Mouse (Mus musculus) liver, embryonic 13.5 days (tissue): Measurements from ENCODE around the gene Hbq1b. TPM values are rescaled to one million over a fixed set of nuclear protein-coding genes. Genes with fewer than 3 reads are reported as not detected.

Experiments used
- ATAC-seq: fragments of 200-750 bp; cut with Nextera tagmentation; 2 replicates; pipeline ENCODE4 v1.8.0; 2017; ENCODE audit warnings: low read depth, mild to moderate bottlenecking, moderate number of reproducible peaks, moderate library complexity
- DNase-seq: peaks from one replicate; pipeline ENCODE4 v3.0.0; 2022
- H3K27ac ChIP-seq: fragments of 300-500 bp; sonication (generic); 2 replicates; pipeline ENCODE4 v1.5.1; 2015; ENCODE audit warnings: moderate library complexity, mild to moderate bottlenecking, inconsistent platforms
- H3K27me3 ChIP-seq: fragments of 300-500 bp; sonication (generic); 2 replicates; pipeline ENCODE4 v1.6.1; 2015; ENCODE audit warnings: mild to moderate bottlenecking, inconsistent platforms
- H3K36me3 ChIP-seq: fragments of 300-500 bp; sonication (generic); 2 replicates; pipeline ENCODE4 v1.6.1; 2015; ENCODE audit warnings: mild to moderate bottlenecking, inconsistent platforms
- H3K4me1 ChIP-seq: fragments of 300-500 bp; sonication (generic); replicated peaks from 2 replicates; pipeline ENCODE4 v1.6.1; 2015; ENCODE audit warnings: inconsistent platforms
- H3K4me2 ChIP-seq: fragments of 300-500 bp; sonication (generic); 2 replicates; pipeline ENCODE4 v1.6.1; 2015; ENCODE audit warnings: inconsistent platforms, mild to moderate bottlenecking, moderate library complexity
- H3K4me3 ChIP-seq: fragments of 300-500 bp; sonication (generic); replicated peaks from 2 replicates; pipeline ENCODE4 v1.5.1; 2015; ENCODE audit warnings: mild to moderate bottlenecking, inconsistent platforms
- H3K9ac ChIP-seq: fragments of 300-500 bp; sonication (generic); 2 replicates; pipeline ENCODE4 v1.6.1; 2015; ENCODE audit warnings: mild to moderate bottlenecking, inconsistent platforms
- H3K9me3 ChIP-seq: fragments of 300-500 bp; sonication (generic); replicated peaks from 2 replicates; pipeline ENCODE4 v1.6.1; 2016; ENCODE audit warnings: inconsistent platforms
- WGBS: fragments of 180-500 bp; shearing (Covaris S2); methylation state at CpG from one replicate; pipeline ENCODE4 v1.1.7; 2015; ENCODE audit not compliant: insufficient replicate concordance; 5-methylcytosine and 5-hydroxymethylcytosine counted together
- polyA plus RNA-seq: library from polyadenylated mRNA; unstranded; fragments of >200 nt; fragmentation: Nextera tagmentation; extraction: Ambion mirVana; gene quantifications from 2 replicates; pipeline ENCODE4 v1.2.1, GENCODE M21; 2015

Hbq1b gene
- polyA plus RNA-seq, 1 experiment from 2014 or later = 141 TPM

- H3K4me3 ChIP-seq = no peak overlapping the region
- peak overlapping the region; percentile 84 for H3K9ac ChIP-seq
- no peaks in the 10 kb centered on the region for H3K27me3 ChIP-seq
- ATAC-seq = peak; percentile 99
- H3K27ac ChIP-seq = peak overlapping the region; percentile 97
- DNase-seq = peak; percentile 92
- 44% methylated on average over 8 of the region's 8 CpGs for WGBS
- H3K9me3 ChIP-seq = no peaks in the 10 kb centered on the region
- H3K36me3 ChIP-seq = peaks cover 70% of the 10 kb centered on the region
- H3K4me1 ChIP-seq = peaks cover 97% of the 10 kb centered on the region
- peak overlapping the region; percentile 39 for H3K4me2 ChIP-seq
Measured at GRCm38 (mm10) chr11:32250880-32251763, 35.6 kb upstream of the Hbq1b start.

- H3K9ac ChIP-seq = peak overlapping the region; percentile 84
- H3K27me3 ChIP-seq = no peaks in the 10 kb centered on the region
- peaks cover 51% of the 10 kb centered on the region for H3K36me3 ChIP-seq
- DNase-seq (no peak), ATAC-seq (no peak)
- H3K4me1 ChIP-seq = peaks cover 96% of the 10 kb centered on the region
- H3K4me2 ChIP-seq = no peak overlapping the region
- H3K4me3 ChIP-seq = no peak overlapping the region
- 100% methylated on average over 1 of the region's 1 CpGs for WGBS
- H3K27ac ChIP-seq = peak overlapping the region; percentile 97
- H3K9me3 ChIP-seq = no peaks in the 10 kb centered on the region
Measured at GRCm38 (mm10) chr11:32253121-32253520, 33.6 kb upstream of the Hbq1b start.

- Histone ChIP-seq H3K4me1 (peaks cover 84% of the 10 kb centered on the region), H3K27me3 (no peaks in the 10 kb centered on the region), H3K9ac (peak overlapping the region; percentile 84), H3K9me3 (no peaks in the 10 kb centered on the region), H3K4me2 (peak overlapping the region; percentile 57), H3K36me3 (peaks cover 47% of the 10 kb centered on the region), H3K4me3 (0 out of 2 replicates have a peak overlapping the region, but pooled peaks have one; percentile 12), H3K27ac (peak overlapping the region; percentile 97)
- WGBS = 26% methylated on average over 1 of the region's 1 CpGs
- DNase-seq (peak; percentile 85), ATAC-seq (peak; percentile 100)
Measured at GRCm38 (mm10) chr11:32256146-32256545, 30.6 kb upstream of the Hbq1b start.

- H3K9ac ChIP-seq = peak overlapping the region; percentile 84
- ATAC-seq = peak; percentile 6; the same call in 1 of the 2 replicates
- H3K36me3 ChIP-seq = peaks cover 50% of the 10 kb centered on the region
- no peaks in the 10 kb centered on the region for H3K27me3 ChIP-seq
- H3K9me3 ChIP-seq = no peaks in the 10 kb centered on the region
- H3K27ac ChIP-seq = peak overlapping the region; percentile 97
- whole genome bisulfite sequencing = 46% methylated on average over 3 of the region's 3 CpGs
- H3K4me1 ChIP-seq = peaks cover 83% of the 10 kb centered on the region
- H3K4me3 ChIP-seq = 0 out of 2 replicates have a peak overlapping the region, but pooled peaks have one; percentile 12
- peak overlapping the region; percentile 57 for H3K4me2 ChIP-seq
- DNase-seq = no peak
Measured at GRCm38 (mm10) chr11:32256566-32256965, 30.2 kb upstream of the Hbq1b start.

- Histone ChIP-seq H3K9ac (peak overlapping the region; percentile 76), H3K36me3 (peaks cover 36% of the 10 kb centered on the region), H3K27me3 (no peaks in the 10 kb centered on the region), H3K4me1 (peaks cover 76% of the 10 kb centered on the region), H3K4me3 (no peak overlapping the region), H3K9me3 (no peaks in the 10 kb centered on the region), H3K27ac (peak overlapping the region; percentile 97), H3K4me2 (no peak overlapping the region)
- 73% methylated on average over 10 of the region's 10 CpGs for WGBS
- ATAC-seq = no peak
- no peak for DNase-seq
Measured at GRCm38 (mm10) chr11:32262674-32263415, 23.9 kb upstream of the Hbq1b start.

- H3K4me3 ChIP-seq = 0 out of 2 replicates have a peak overlapping the region, but pooled peaks have one; percentile 9
- H3K9ac ChIP-seq = peak overlapping the region; percentile 76
- H3K36me3 ChIP-seq = peaks cover 28% of the 10 kb centered on the region
- DNase-seq (peak; percentile 68), ATAC-seq (peak; percentile 73)
- peak overlapping the region; percentile 97 for H3K27ac ChIP-seq
- H3K4me1 ChIP-seq = peaks cover 86% of the 10 kb centered on the region
- H3K4me2 ChIP-seq = peak overlapping the region; percentile 48
- 36% methylated on average over 3 of the region's 3 CpGs for WGBS
- H3K27me3 ChIP-seq = no peaks in the 10 kb centered on the region
- H3K9me3 ChIP-seq = no peaks in the 10 kb centered on the region
Measured at GRCm38 (mm10) chr11:32265117-32265738, 21.5 kb upstream of the Hbq1b start.

- Histone ChIP-seq H3K9ac (peak overlapping the region; percentile 75), H3K9me3 (no peaks in the 10 kb centered on the region), H3K4me1 (peaks cover 86% of the 10 kb centered on the region), H3K36me3 (peaks cover 20% of the 10 kb centered on the region), H3K4me3 (0 out of 2 replicates have a peak overlapping the region, but pooled peaks have one; percentile 5), H3K27ac (peak overlapping the region; percentile 97), H3K27me3 (no peaks in the 10 kb centered on the region), H3K4me2 (peak overlapping the region; percentile 48)
- no peak for DNase-seq
- 86% methylated on average over 6 of the region's 6 CpGs for WGBS
- no peak for ATAC-seq
Measured at GRCm38 (mm10) chr11:32266194-32266593, 20.6 kb upstream of the Hbq1b start.

- 24% methylated on average over 6 of the region's 6 CpGs for WGBS
- DNase-seq (no peak), ATAC-seq (no peak)
- no peaks in the 10 kb centered on the region for H3K9me3 ChIP-seq
- H3K9ac ChIP-seq = peak overlapping the region; percentile 97
- peaks cover 16% of the 10 kb centered on the region for H3K36me3 ChIP-seq
- peak overlapping the region; percentile 84 for H3K4me3 ChIP-seq
- H3K4me2 ChIP-seq = peak overlapping the region; percentile 81
- no peaks in the 10 kb centered on the region for H3K27me3 ChIP-seq
- H3K27ac ChIP-seq = peak overlapping the region; percentile 97
- peaks cover 88% of the 10 kb centered on the region for H3K4me1 ChIP-seq
Measured at GRCm38 (mm10) chr11:32266776-32267175, 20.0 kb upstream of the Hbq1b start.

GRCm38 (mm10) chr11:32267188-32267884 lies 19.4 kb upstream of the Hbq1b start, which contains the start of gene Nprl3:
TSS of gene Nprl3 (minus strand) at chr11:32267707.
- H3K4me3 ChIP-seq = peak within 1 kb of the TSS; percentile 84
- DNase-seq (peak; percentile 92), ATAC-seq (peak; percentile 77)
- peak within 1 kb of the TSS; percentile 97 for H3K9ac ChIP-seq
- under 1% methylated on average over 54 of the region's 54 CpGs for WGBS
- peak within 1 kb of the TSS; percentile 81 for H3K4me2 ChIP-seq
- peak within 1 kb of the TSS; percentile 97 for H3K27ac ChIP-seq
- H3K9me3 ChIP-seq = no peaks in the 10 kb centered on the region
- peaks cover 10% of the 10 kb centered on the region for H3K36me3 ChIP-seq
- no peaks in the 10 kb centered on the region for H3K27me3 ChIP-seq
- peaks cover 88% of the 10 kb centered on the region for H3K4me1 ChIP-seq

- Histone ChIP-seq H3K9me3 (no peaks in the 10 kb centered on the region), H3K27me3 (no peaks in the 10 kb centered on the region), H3K9ac (peak overlapping the region; percentile 97), H3K4me3 (peak overlapping the region; percentile 84), H3K4me2 (peak overlapping the region; percentile 81), H3K36me3 (0 out of 2 replicates have a peak, but pooled peaks cover 4% of the 10 kb centered on the region), H3K4me1 (peaks cover 87% of the 10 kb centered on the region), H3K27ac (peak overlapping the region; percentile 97)
- 20% methylated on average over 5 of the region's 5 CpGs for WGBS
- no peak for DNase-seq
- no peak for ATAC-seq
Measured at GRCm38 (mm10) chr11:32267964-32268363, 18.8 kb upstream of the Hbq1b start.
